2 mouse cellular contexts compared by ENCODE assay signal in the genomic region with DNA sequence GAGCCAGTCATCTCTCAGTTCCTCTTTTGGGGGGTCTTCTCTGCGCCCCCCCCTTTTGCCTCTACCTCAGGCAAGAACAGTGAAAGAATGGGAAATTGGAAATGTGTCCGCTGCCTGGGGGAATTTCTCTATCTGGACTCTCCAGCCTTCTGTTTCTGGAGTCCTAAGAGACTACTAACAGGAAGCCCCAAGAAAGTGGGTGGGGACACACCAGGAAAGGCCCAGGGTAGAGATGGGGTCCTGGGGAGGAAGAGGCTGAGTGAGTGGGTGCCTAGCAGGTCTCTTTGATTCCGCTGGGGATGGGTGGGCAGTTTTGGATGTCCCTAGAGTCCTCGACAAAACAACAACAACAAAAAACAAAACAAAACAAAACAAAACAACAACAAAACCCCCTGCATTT.
TF ChIP-seq lines count a peak whose summit lies in the region.

No protein-coding gene starts in this region.

TF ChIP-seq in CH12.LX, 34 proteins besides CTCF, POLR2A, EP300 and RAD21:
- TF ChIP-seq PAX5 (IDR thresholded peaks at IDR 0.05; ENCODE audit: low read length) = no peak
- no peak for TF ChIP-seq JUND (conservative IDR thresholded peaks at IDR 0.05; ENCODE audit: low read depth, low read length)
- TF ChIP-seq MEF2A (IDR thresholded peaks at IDR 0.05; ENCODE audit: borderline replicate concordance, low read depth, low read length) = peak; percentile 22; the same call in 1 of the 2 replicates
- TF ChIP-seq IRF4 (IDR thresholded peaks at IDR 0.05; ENCODE audit: low read depth, low read length) = peak; percentile 89
- TF ChIP-seq ZNF384 (IDR thresholded peaks at IDR 0.05; ENCODE audit: low read depth, low read length) = no peak
- no peak for TF ChIP-seq CHD2 (IDR thresholded peaks at IDR 0.05; ENCODE audit: low read length)
- peak; percentile 22; the same call in 1 of the 2 replicates for TF ChIP-seq KAT2A (IDR thresholded peaks at IDR 0.05; ENCODE audit: insufficient replicate concordance, low read length)
- no peak for TF ChIP-seq RCOR1 (conservative IDR thresholded peaks at IDR 0.05; ENCODE audit: low read depth, low read length)
- TF ChIP-seq BHLHE40 (IDR thresholded peaks at IDR 0.05; ENCODE audit: low read depth, low read length) = no peak
- peak; percentile 49; the same call in 1 of the 2 replicates for TF ChIP-seq ELF1 (IDR thresholded peaks at IDR 0.05; ENCODE audit: low read depth, low read length)
- TF ChIP-seq ZKSCAN1 (IDR thresholded peaks at IDR 0.05; ENCODE audit: borderline replicate concordance, low read depth, low read length) = no peak
- TF ChIP-seq MAZ (IDR thresholded peaks at IDR 0.05; ENCODE audit: low read depth, low read length) = peak; percentile 24; the same call in 1 of the 2 replicates
- no peak for TF ChIP-seq USF2 (conservative IDR thresholded peaks at IDR 0.05; ENCODE audit: low read depth, low read length)

TF ChIP-seq in MEL, 35 proteins besides CTCF, POLR2A, EP300 and RAD21:
- 0 out of 2 replicates have a peak, but pooled peaks have one; percentile 7 for TF ChIP-seq NELFE (IDR thresholded peaks at IDR 0.05; ENCODE audit: low read depth, low read length)
- no peak for TF ChIP-seq SMC3 (IDR thresholded peaks at IDR 0.05; ENCODE audit: low read depth, low read length)
- no peak for TF ChIP-seq POLR2AphosphoS5 (IDR thresholded peaks at IDR 0.05; ENCODE audit: borderline replicate concordance, low read depth, low read length)
- TF ChIP-seq NRF1 (IDR thresholded peaks at IDR 0.05; ENCODE audit: insufficient read depth, low read depth, low read length, poor library complexity, severe bottlenecking) = no peak
- no peak for TF ChIP-seq HCFC1 (IDR thresholded peaks at IDR 0.05; ENCODE audit: low read depth, low read length)
- TF ChIP-seq ZMIZ1 (IDR thresholded peaks at IDR 0.05; ENCODE audit: low read depth, low read length) = no peak
